Mouse (Mus musculus): Measurements from ENCODE around the gene Plekhh2.

Plekhh2 gene

GRCm38 (mm10) chr17:84511682-84512515, at the start of gene Plekhh2:
Plekhh2 (plus strand) TSS chr17:84511895.
- TF ChIP-seq NANOG (IDR thresholded peaks at IDR 0.05; ENCODE audit: borderline replicate concordance, low read length): no peak
- TF ChIP-seq CTCF (conservative IDR thresholded peaks at IDR 0.05; ENCODE audit: low read length): no peak
- H3K4me1 ChIP-seq (replicated peaks; ENCODE audit: low read depth, low read length): peaks cover 15% of the 10 kb centered on the region
- peaks cover 16% of the 10 kb centered on the region for H3K27me3 ChIP-seq (ENCODE audit: insufficient read depth, low read length)
- H3K9me3 ChIP-seq (ENCODE audit: low read length): no peaks in the 10 kb centered on the region
- no peaks in the 10 kb centered on the region for H3K36me3 ChIP-seq (ENCODE audit: insufficient read depth, low read length)
- H3K4me3 ChIP-seq (replicated peaks; ENCODE audit: low read length): peak within 1 kb of the TSS; percentile 90

DNA sequence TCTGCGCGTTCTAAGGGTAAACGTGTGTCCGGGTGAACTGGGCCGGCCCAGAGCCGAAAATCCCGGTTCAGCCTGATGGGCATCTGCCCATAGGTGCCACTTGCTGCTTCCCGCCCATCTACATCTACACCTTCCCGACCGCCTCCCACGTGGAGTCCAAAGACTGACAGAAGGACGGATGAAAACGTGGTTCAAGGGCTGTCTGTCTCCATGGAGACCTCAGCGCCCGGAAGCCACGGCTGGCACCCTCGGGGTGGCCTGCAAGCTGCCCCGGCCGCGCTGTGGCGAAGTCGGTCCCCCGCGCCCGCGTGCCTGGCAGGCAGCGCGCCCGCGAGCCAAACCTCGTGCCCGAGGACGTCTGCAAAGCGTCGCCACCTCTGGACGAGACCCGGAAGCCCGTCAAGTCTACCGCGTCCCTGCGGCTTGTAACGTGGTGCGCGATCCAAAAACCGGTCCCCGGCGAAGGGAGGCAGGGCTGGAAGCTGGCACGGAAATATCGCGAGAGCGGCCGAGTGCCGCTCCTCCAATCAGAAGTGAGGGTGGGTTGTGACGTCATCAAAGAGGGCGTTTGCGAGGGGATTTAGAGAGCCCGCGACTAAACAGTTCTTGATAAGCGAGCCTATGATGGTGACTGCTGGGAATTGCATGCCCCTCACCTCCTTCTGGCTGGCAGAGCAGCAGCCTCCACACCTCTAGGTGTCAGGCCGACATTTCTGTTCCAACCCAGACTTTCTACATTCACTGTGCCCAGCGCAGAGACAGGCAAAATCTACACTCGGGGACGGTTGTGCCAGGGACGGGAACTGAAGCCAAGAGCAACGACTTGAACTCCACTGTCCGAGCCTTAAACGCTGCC, 45.7 kb upstream of the Plekhh2 start, which contains the start of gene Thada:
Gene Thada (minus strand): TSS at position 453 of the 856 bp plus-strand sequence.
- no peaks in the 10 kb centered on the region for H3K9me3 ChIP-seq (ENCODE audit: low read length)
- H3K4me3 ChIP-seq (replicated peaks; ENCODE audit: low read length): peak within 1 kb of the TSS; percentile 97
- peaks cover 11% of the 10 kb centered on the region for H3K36me3 ChIP-seq (ENCODE audit: insufficient read depth, low read length)
- TF ChIP-seq POU5F1 (IDR thresholded peaks at IDR 0.05; ENCODE audit: borderline replicate concordance, low read length) (no peak), NANOG (IDR thresholded peaks at IDR 0.05; ENCODE audit: borderline replicate concordance, low read length) (no peak), CTCF (conservative IDR thresholded peaks at IDR 0.05; ENCODE audit: low read length) (no peak)
- peaks cover 26% of the 10 kb centered on the region for H3K4me1 ChIP-seq (replicated peaks; ENCODE audit: low read depth, low read length)
- H3K27me3 ChIP-seq (ENCODE audit: insufficient read depth, low read length): no peaks in the 10 kb centered on the region

- TF ChIP-seq NANOG (IDR thresholded peaks at IDR 0.05; ENCODE audit: borderline replicate concordance, low read length) (no peak), CTCF (conservative IDR thresholded peaks at IDR 0.05; ENCODE audit: low read length) (no peak), POU5F1 (IDR thresholded peaks at IDR 0.05; ENCODE audit: borderline replicate concordance, low read length) (no peak)
- no peak overlapping the region for H3K4me3 ChIP-seq (replicated peaks; ENCODE audit: low read length)
- peaks cover 23% of the 10 kb centered on the region for H3K4me1 ChIP-seq (replicated peaks; ENCODE audit: low read depth, low read length)
- no peaks in the 10 kb centered on the region for H3K27me3 ChIP-seq (ENCODE audit: insufficient read depth, low read length)
- no peaks in the 10 kb centered on the region for H3K36me3 ChIP-seq (ENCODE audit: insufficient read depth, low read length)
- peaks cover 7% of the 10 kb centered on the region for H3K9me3 ChIP-seq (ENCODE audit: low read length)
Measured at GRCm38 (mm10) chr17:84474312-84474711, 37.4 kb upstream of the Plekhh2 start.

- no peaks in the 10 kb centered on the region for H3K27me3 ChIP-seq (ENCODE audit: insufficient read depth, low read length)
- H3K9me3 ChIP-seq (ENCODE audit: low read length): peaks cover 20% of the 10 kb centered on the region
- TF ChIP-seq CTCF (conservative IDR thresholded peaks at IDR 0.05; ENCODE audit: low read length) (no peak), POU5F1 (IDR thresholded peaks at IDR 0.05; ENCODE audit: borderline replicate concordance, low read length) (no peak), NANOG (IDR thresholded peaks at IDR 0.05; ENCODE audit: borderline replicate concordance, low read length) (no peak)
- peaks cover 23% of the 10 kb centered on the region for H3K4me1 ChIP-seq (replicated peaks; ENCODE audit: low read depth, low read length)
- H3K36me3 ChIP-seq (ENCODE audit: insufficient read depth, low read length): no peaks in the 10 kb centered on the region
- no peak overlapping the region for H3K4me3 ChIP-seq (replicated peaks; ENCODE audit: low read length)
Measured at GRCm38 (mm10) chr17:84477176-84477575, 34.5 kb upstream of the Plekhh2 start.

GRCm38 (mm10) chr17:84478276-84478675, 33.4 kb upstream of the Plekhh2 start:
- no peak for TF ChIP-seq POU5F1 (IDR thresholded peaks at IDR 0.05; ENCODE audit: borderline replicate concordance, low read length)
- TF ChIP-seq NANOG (IDR thresholded peaks at IDR 0.05; ENCODE audit: borderline replicate concordance, low read length): no peak
- no peak for TF ChIP-seq CTCF (conservative IDR thresholded peaks at IDR 0.05; ENCODE audit: low read length)
- H3K27me3 ChIP-seq (ENCODE audit: insufficient read depth, low read length): no peaks in the 10 kb centered on the region
- no peaks in the 10 kb centered on the region for H3K36me3 ChIP-seq (ENCODE audit: insufficient read depth, low read length)
- H3K4me1 ChIP-seq (replicated peaks; ENCODE audit: low read depth, low read length): peaks cover 16% of the 10 kb centered on the region
- no peak overlapping the region for H3K4me3 ChIP-seq (replicated peaks; ENCODE audit: low read length)
- peaks cover 20% of the 10 kb centered on the region for H3K9me3 ChIP-seq (ENCODE audit: low read length)

DNA sequence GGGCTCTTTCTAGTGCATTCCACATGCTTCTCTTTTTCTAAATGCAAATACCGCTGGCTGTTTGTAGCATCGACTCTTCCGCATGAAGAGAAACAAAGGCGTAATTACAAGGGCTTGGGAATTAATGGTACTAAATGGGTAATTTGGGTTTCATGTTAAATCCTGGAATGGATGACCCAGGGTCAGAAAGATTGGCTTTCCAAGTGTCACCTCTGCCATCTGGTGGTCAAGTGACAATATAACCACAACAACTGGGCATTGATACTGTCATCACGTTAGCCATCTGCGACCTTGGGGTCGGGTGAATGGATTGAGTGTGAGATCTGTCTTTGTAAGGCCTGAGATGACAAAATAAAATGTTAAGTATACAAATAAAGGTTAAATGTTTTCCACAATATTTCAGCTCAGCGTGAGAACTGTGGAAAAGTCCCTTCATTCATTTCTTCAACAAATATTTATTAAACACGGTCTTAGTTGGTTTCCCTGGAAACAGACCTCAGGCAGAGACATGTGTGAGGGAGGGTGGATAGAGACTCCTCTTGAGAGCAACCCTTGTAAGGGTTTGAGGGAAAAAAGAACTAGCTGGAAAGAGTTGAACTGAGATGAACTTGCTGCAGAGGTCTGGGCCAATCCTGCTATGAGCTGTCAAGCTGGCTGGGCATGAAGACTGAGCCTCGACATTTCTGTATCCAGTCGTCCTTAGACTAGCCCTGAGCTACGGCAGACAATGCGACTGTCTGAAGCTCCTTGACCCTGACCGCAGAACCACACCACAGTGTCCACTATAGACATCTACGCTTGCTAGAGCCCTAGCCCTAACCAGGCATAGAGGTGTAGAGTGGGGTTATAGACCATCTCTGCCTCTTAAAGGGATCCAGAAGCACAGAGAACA, 31.0 kb upstream of the Plekhh2 start:
- Histone ChIP-seq H3K36me3 (ENCODE audit: insufficient read depth, low read length) (no peaks in the 10 kb centered on the region), H3K9me3 (ENCODE audit: low read length) (peaks cover 16% of the 10 kb centered on the region), H3K27me3 (ENCODE audit: insufficient read depth, low read length) (no peaks in the 10 kb centered on the region), H3K4me1 (replicated peaks; ENCODE audit: low read depth, low read length) (no peaks in the 10 kb centered on the region), H3K4me3 (replicated peaks; ENCODE audit: low read length) (no peak overlapping the region)
- TF ChIP-seq POU5F1 (IDR thresholded peaks at IDR 0.05; ENCODE audit: borderline replicate concordance, low read length) (no peak), NANOG (IDR thresholded peaks at IDR 0.05; ENCODE audit: borderline replicate concordance, low read length) (no peak), CTCF (conservative IDR thresholded peaks at IDR 0.05; ENCODE audit: low read length) (peak; percentile 18)

DNA sequence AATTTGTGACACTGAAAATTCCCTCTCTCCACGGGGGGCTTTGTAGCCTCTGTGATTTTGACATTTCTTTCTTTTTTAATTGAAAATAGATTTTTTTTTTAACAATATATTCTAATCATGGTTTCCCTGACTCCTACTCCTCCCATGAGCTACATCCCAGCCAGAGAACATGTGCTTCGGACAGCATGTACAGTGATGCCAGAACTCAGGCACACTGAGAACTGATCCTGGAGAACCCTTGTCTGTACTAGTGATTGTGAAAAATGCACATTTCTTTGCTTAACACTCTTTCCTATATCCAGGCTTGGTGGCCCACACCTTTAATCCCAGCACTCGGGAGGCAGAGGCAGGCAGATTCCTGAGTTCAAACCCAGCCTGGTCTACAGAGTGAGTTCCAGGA, 28.9 kb upstream of the Plekhh2 start:
- Histone ChIP-seq H3K27me3 (ENCODE audit: insufficient read depth, low read length) (no peaks in the 10 kb centered on the region), H3K4me3 (replicated peaks; ENCODE audit: low read length) (no peak overlapping the region), H3K36me3 (ENCODE audit: insufficient read depth, low read length) (no peaks in the 10 kb centered on the region), H3K4me1 (replicated peaks; ENCODE audit: low read depth, low read length) (peaks cover 4% of the 10 kb centered on the region; the same call in 1 of the 2 replicates), H3K9me3 (ENCODE audit: low read length) (peaks cover 16% of the 10 kb centered on the region)
- TF ChIP-seq NANOG (IDR thresholded peaks at IDR 0.05; ENCODE audit: borderline replicate concordance, low read length) (no peak), POU5F1 (IDR thresholded peaks at IDR 0.05; ENCODE audit: borderline replicate concordance, low read length) (no peak), CTCF (conservative IDR thresholded peaks at IDR 0.05; ENCODE audit: low read length) (no peak)
